ENCODE assay signal across 22 mouse cellular contexts in genomic region chr3:100947286-100947685, GRCm38 (mm10). TPM values are rescaled to one million over a fixed set of nuclear protein-coding genes. Genes with fewer than 3 reads are reported as not detected.
DNase-seq lines count a peak whose midpoint lies in the region; ATAC-seq and TF ChIP-seq lines count a peak whose summit lies in the region.
"Had no signal": no experiment of that assay in that cellular context is flagged by ENCODE, and none has a peak within 500 bp of the region (broad histone marks: within the 10 kb centered on the region; RNA-seq: fewer than 3 reads in every experiment).

No protein-coding gene starts in this region.

- peak; percentile 22 to 78 for DNase-seq in adrenal gland, adult (ENCODE audit: inconsistent age in 2 of 2, low spot score in 1 of 2)
- DNase-seq in adrenal gland, postnatal 4 days (ENCODE audit: low spot score in 2 of 2), result no peak
- peak; percentile 43 for DNase-seq in adrenal gland, adult 8-10 months
- DNase-seq in adrenal gland, postnatal 14 days, result peak; percentile 24
- no peak for DNase-seq in liver, embryonic 11.5 days (ENCODE audit: low spot score)
- DNase-seq in liver, postnatal 0 days, result no peak
- DNase-seq: B cell, adult 2 months; cerebellum, adult 11-12 months; cerebellum, adult 2 months; cerebellum, adult 9-10 months; cerebellum, postnatal 10 days; cerebellum, postnatal 25 days; forebrain, postnatal 0 days had no signal

- H3K4me2 ChIP-seq in liver, embryonic 11.5 days, result no peak overlapping the region
- H3K4me2 ChIP-seq in liver, postnatal 0 days (ENCODE audit: low read depth, low read length), result no peak overlapping the region
- H3K4me2 ChIP-seq: embryonic facial prominence, embryonic 12.5 days; forebrain, embryonic 13.5 days; forebrain, embryonic 15.5 days had no signal

- TF ChIP-seq EP300 in liver, postnatal 0 days (IDR thresholded peaks at IDR 0.05; ENCODE audit: low read depth), result no peak

- H3K27me3 ChIP-seq in liver, embryonic 11.5 days (replicated peaks; ENCODE audit: control insufficient read depth, insufficient read depth, low read length), result no peaks in the 10 kb centered on the region
- no peaks in the 10 kb centered on the region for H3K27me3 ChIP-seq in liver, postnatal 0 days (ENCODE audit: insufficient read depth, low read length)
- H3K27me3 ChIP-seq: CH12.LX; embryonic facial prominence, embryonic 12.5 days; forebrain, embryonic 13.5 days; forebrain, embryonic 15.5 days; Patski had no signal

- no peak for ATAC-seq in liver, embryonic 11.5 days (replicated peaks; ENCODE audit: low FRiP score)
- no peak for ATAC-seq in liver, postnatal 0 days
- ATAC-seq: activated CD4-positive, CD25-positive, alpha-beta regulatory T cell, adult 4 months; CD4-positive, CD25-positive, alpha-beta regulatory T cell, adult 4 months; forebrain, embryonic 13.5 days; forebrain, embryonic 15.5 days; forebrain, postnatal 0 days; Patski had no signal

- 90% methylated on average over 8 of the region's 8 CpGs for whole genome bisulfite sequencing in liver, embryonic 11.5 days
- WGBS in liver, postnatal 0 days (ENCODE audit: insufficient replicate concordance), result 89% methylated on average over 8 of the region's 8 CpGs

- TF ChIP-seq CTCF in liver, postnatal 0 days (IDR thresholded peaks at IDR 0.05; ENCODE audit: low read depth), result no peak

- no peaks in the 10 kb centered on the region for H3K4me1 ChIP-seq in liver, embryonic 11.5 days (replicated peaks; ENCODE audit: control insufficient read depth, insufficient read depth, low read length)
- H3K4me1 ChIP-seq in liver, postnatal 0 days (ENCODE audit: insufficient read depth), result no peaks in the 10 kb centered on the region
- H3K4me1 ChIP-seq: embryonic facial prominence, embryonic 10.5 days; embryonic facial prominence, embryonic 12.5 days; forebrain, embryonic 13.5 days; forebrain, embryonic 15.5 days had no signal

- H3K4me3 ChIP-seq in liver, embryonic 11.5 days (ENCODE audit: low read depth, low read length), result no peak overlapping the region
- no peak overlapping the region for H3K4me3 ChIP-seq in liver, postnatal 0 days (ENCODE audit: low read depth, low read length)
- H3K4me3 ChIP-seq: embryonic facial prominence, embryonic 10.5 days; embryonic facial prominence, embryonic 12.5 days; forebrain, embryonic 13.5 days; forebrain, embryonic 15.5 days had no signal

- H3K27ac ChIP-seq in liver, embryonic 11.5 days (ENCODE audit: low read depth, low read length), result no peak overlapping the region
- no peak overlapping the region for H3K27ac ChIP-seq in liver, postnatal 0 days (ENCODE audit: low read depth)
- H3K27ac ChIP-seq: embryonic facial prominence, embryonic 10.5 days; embryonic facial prominence, embryonic 12.5 days; forebrain, embryonic 13.5 days; forebrain, embryonic 15.5 days had no signal

- no peak overlapping the region for H3K9ac ChIP-seq in liver, embryonic 11.5 days (ENCODE audit: low read depth, low read length)
- no peak overlapping the region for H3K9ac ChIP-seq in liver, postnatal 0 days (replicated peaks)
- H3K9ac ChIP-seq: embryonic facial prominence, embryonic 12.5 days; forebrain, embryonic 13.5 days; forebrain, embryonic 15.5 days; forebrain, postnatal 0 days had no signal

- H3K9me3 ChIP-seq in liver, embryonic 11.5 days (ENCODE audit: control insufficient read depth, low read length), result no peaks in the 10 kb centered on the region
- H3K9me3 ChIP-seq in liver, postnatal 0 days (ENCODE audit: low read length), result no peaks in the 10 kb centered on the region
- H3K9me3 ChIP-seq: embryonic facial prominence, embryonic 10.5 days; embryonic facial prominence, embryonic 12.5 days; forebrain, embryonic 13.5 days; forebrain, embryonic 15.5 days; G1E had no signal

- peaks cover 42% of the 10 kb centered on the region for H3K36me3 ChIP-seq in liver, embryonic 11.5 days (ENCODE audit: control insufficient read depth, insufficient read depth, low read length)
- peaks cover 73% of the 10 kb centered on the region for H3K36me3 ChIP-seq in liver, postnatal 0 days (replicated peaks; ENCODE audit: insufficient read depth, low read length)
- H3K36me3 ChIP-seq: forebrain, embryonic 15.5 days had no signal

RNA-seq across cellular contexts. Expression of gene Ttf2, which starts 22.2 kb away (rescaled TPM):
- total RNA-seq in adrenal gland, postnatal 4 days (2021), result 10 to 100 TPM; 15.1 to 16.5 TPM
- total RNA-seq in adrenal gland, adult 8-10 months (2022), result 10 to 100 TPM; 10.5 to 14.8 (median 13.8) TPM
- total RNA-seq in adrenal gland, postnatal 14 days (2021), result 9.5 and 10.7 TPM in 2 replicates
- polyA plus RNA-seq in liver, embryonic 11.5 days (2014; fragmentation: Nextera tagmentation; extraction: Ambion mirVana), result 22.3 and 23.2 TPM in 2 replicates
- polyA plus RNA-seq in liver, postnatal 0 days (2015; fragmentation: Nextera tagmentation; extraction: Ambion mirVana), result 2.6 and 3.3 TPM in 2 replicates

RNA-seq across cellular contexts. Expression of gene Trim45, which starts 25.3 kb away (rescaled TPM):
- 1 to 10 TPM; 5.7 to 6.3 TPM for total RNA-seq in adrenal gland, postnatal 4 days (2021)
- total RNA-seq in adrenal gland, adult 8-10 months (2022), result 1 to 10 TPM; 4.6 to 5.4 (median 5.2) TPM
- 3.0 and 3.5 TPM in 2 replicates for total RNA-seq in adrenal gland, postnatal 14 days (2021)
- 1.3 and 2.1 TPM in 2 replicates for polyA plus RNA-seq in liver, embryonic 11.5 days (2014; fragmentation: Nextera tagmentation; extraction: Ambion mirVana)
- 0.59 and 0.67 TPM in 2 replicates for polyA plus RNA-seq in liver, postnatal 0 days (2015; fragmentation: Nextera tagmentation; extraction: Ambion mirVana)

Comparison
In these comparisons a context has a peak if more than half of its experiments do, and no peak if none do; other contexts are left out.
1. DNase-seq: peak in adrenal gland, adult (2 of 2), adrenal gland, adult 8-10 months (single experiment) and adrenal gland, postnatal 14 days (single experiment); none in adrenal gland, postnatal 4 days (0 of 2), liver, embryonic 11.5 days (single experiment) and liver, postnatal 0 days (single experiment).